Mouse (Mus musculus) ES-Bruce4 (cell line): ENCODE data around the gene Gm17349. TPM values are rescaled to one million over a fixed set of nuclear protein-coding genes. Genes with fewer than 3 reads are reported as not detected.
A peak's percentile ranks its signal among the peaks of the same experiment; 100 is the strongest.

Source experiments
- H3K27ac ChIP-seq: 2 replicates; pipeline ENCODE4 v1.5.1; 2012; ENCODE audit warnings: low read length, inconsistent platforms; ENCODE audit not compliant: insufficient read depth
- H3K27me3 ChIP-seq: 2 replicates; pipeline ENCODE4 v1.6.1; 2012; ENCODE audit warnings: mild to moderate bottlenecking, low read length, inconsistent platforms; ENCODE audit not compliant: control insufficient read depth, poor library complexity, insufficient read depth, severe bottlenecking
- H3K36me3 ChIP-seq: 2 replicates; pipeline ENCODE4 v1.6.1; 2012; ENCODE audit warnings: inconsistent platforms, mild to moderate bottlenecking, low read length, moderate library complexity; ENCODE audit not compliant: control insufficient read depth, poor library complexity, insufficient read depth, severe bottlenecking
- H3K4me1 ChIP-seq: one replicate; pipeline ENCODE4 v1.8.1; 2011; ENCODE audit warnings: low read length; ENCODE audit not compliant: control insufficient read depth, insufficient read depth
- H3K4me3 ChIP-seq: 2 replicates; pipeline ENCODE4 v1.5.1; 2011; ENCODE audit warnings: low read depth, mild to moderate bottlenecking, low read length
- H3K9ac ChIP-seq: 2 replicates; pipeline ENCODE4 v1.6.1; 2012; ENCODE audit warnings: low read depth, mild to moderate bottlenecking, inconsistent platforms; ENCODE audit not compliant: poor library complexity, severe bottlenecking
- H3K9me3 ChIP-seq: replicated peaks from 2 replicates; pipeline ENCODE4 v1.6.1; 2012; ENCODE audit warnings: mild to moderate bottlenecking, low read length, inconsistent platforms; ENCODE audit not compliant: control insufficient read depth, poor library complexity, insufficient read depth, severe bottlenecking
- CTCF ChIP-seq: IDR thresholded peaks from one replicate; pipeline ENCODE4 v1.8.1; 2011; ENCODE audit warnings: low read depth, low read length
- EP300 ChIP-seq: IDR thresholded peaks from 2 replicates; pipeline ENCODE4 v1.6.1; 2011; ENCODE audit warnings: low read depth, low read length; ENCODE audit not compliant: insufficient read depth
- POLR2A ChIP-seq: IDR thresholded peaks from one replicate; pipeline ENCODE4 v1.8.1; 2011; ENCODE audit warnings: low read length; ENCODE audit not compliant: insufficient read depth
- polyA plus RNA-seq: library from polyadenylated mRNA; stranded (reverse); fragments of >200 nt; gene quantifications from 2 replicates; pipeline ENCODE4 v1.2.4, GENCODE M21; 2011; ENCODE audit warnings: low read depth; ENCODE audit not compliant: missing spikeins, insufficient read depth, insufficient read length

Gm17349 gene
- polyA plus RNA-seq, 1 experiment, result not detected

DNA sequence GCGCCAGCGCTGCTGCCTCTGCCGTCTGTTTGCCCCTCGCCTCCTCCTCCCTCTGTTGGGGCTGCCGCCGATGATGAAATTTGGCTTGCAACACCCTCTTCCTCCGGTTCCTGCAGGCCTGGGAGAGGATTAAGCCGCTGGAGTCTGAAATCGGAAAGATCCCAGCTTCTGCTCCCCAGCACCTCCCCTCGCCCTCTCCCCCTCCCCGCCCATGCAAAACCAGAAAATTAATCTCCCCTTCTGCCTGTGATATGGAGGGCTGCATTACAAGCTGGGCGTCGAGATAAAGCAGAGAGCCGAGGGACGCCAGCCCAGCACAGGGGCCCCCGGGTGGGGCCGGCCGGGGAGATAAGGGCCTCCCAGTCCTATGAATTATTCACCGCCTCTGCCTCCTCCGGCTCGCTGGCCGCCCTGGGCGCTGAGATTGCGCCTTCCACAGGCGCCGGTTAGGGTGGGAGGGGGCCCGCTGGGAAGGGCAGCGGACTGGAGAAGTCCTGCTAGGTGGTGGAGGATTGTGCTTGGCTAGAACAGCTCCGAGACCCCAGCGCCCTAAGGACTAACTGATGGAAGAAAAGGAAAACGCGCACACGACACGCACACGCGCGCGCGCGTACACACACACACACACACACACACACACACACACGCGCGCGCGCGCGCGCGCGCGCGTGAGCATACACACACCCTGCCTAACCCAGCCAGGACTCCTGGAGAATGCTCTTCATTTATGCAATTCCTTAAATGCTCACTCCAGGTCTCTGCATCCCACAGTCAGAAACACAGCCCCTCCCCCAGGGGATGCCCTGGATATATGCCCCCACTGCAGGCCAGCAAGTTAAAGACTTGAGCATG is 40.5 kb downstream of the Gm17349 start:
- no peaks in the 10 kb centered on the region for H3K27me3 ChIP-seq
- no peaks in the 10 kb centered on the region for H3K9me3 ChIP-seq
- no peaks in the 10 kb centered on the region for H3K36me3 ChIP-seq
- H3K27ac ChIP-seq, result no peak overlapping the region
- TF ChIP-seq CTCF (no peak), EP300 (no peak), POLR2A (no peak)
- peak overlapping the region; percentile 40 for H3K4me3 ChIP-seq
- no peaks in the 10 kb centered on the region for H3K4me1 ChIP-seq
- H3K9ac ChIP-seq, result peak overlapping the region; percentile 45

- H3K27ac ChIP-seq, result no peak overlapping the region
- peak overlapping the region; percentile 45; the same call in 1 of the 2 replicates for H3K9ac ChIP-seq
- H3K4me3 ChIP-seq, result peak overlapping the region; percentile 40
Observed at GRCm38 (mm10) chr15:99663964-99664599, 41.2 kb downstream of the Gm17349 start.

DNA sequence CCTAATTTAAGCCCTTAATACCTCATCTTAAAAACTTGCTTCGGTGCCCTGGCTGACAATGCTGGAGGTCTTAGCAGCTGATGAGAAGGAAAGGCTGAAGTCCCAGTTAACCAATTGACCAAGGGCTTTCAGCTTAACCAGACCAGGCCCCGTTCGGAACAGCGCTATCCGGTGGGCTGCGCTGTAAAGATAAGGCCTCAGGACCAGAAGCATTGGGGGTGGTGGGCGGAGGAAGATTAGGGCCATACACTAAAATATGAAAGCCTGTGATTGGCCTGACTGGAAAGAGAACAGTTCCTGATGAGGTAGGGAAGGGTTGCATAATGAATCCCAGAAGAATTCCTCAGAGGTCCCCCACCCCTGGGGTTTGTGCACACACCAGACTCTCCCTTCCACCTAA is 42.9 kb downstream of the Gm17349 start:
- H3K4me3 ChIP-seq, result no peak overlapping the region
- H3K27me3 ChIP-seq, result no peaks in the 10 kb centered on the region
- H3K27ac ChIP-seq, result no peak overlapping the region
- H3K9ac ChIP-seq, result no peak overlapping the region
- H3K9me3 ChIP-seq, result no peaks in the 10 kb centered on the region
- peaks cover 7% of the 10 kb centered on the region for H3K4me1 ChIP-seq
- no peaks in the 10 kb centered on the region for H3K36me3 ChIP-seq
- no peak for TF ChIP-seq EP300
- no peak for TF ChIP-seq POLR2A
- no peak for TF ChIP-seq CTCF

More at GRCm38 (mm10) chr15:99663964-99664599, 41.2 kb downstream of the Gm17349 start:
- no peaks in the 10 kb centered on the region for H3K36me3 ChIP-seq
- no peaks in the 10 kb centered on the region for H3K27me3 ChIP-seq
- no peaks in the 10 kb centered on the region for H3K4me1 ChIP-seq
- no peaks in the 10 kb centered on the region for H3K9me3 ChIP-seq
- no peak for TF ChIP-seq CTCF
- no peak for TF ChIP-seq POLR2A
- no peak for TF ChIP-seq EP300

GRCm38 (mm10) chr15:99661121-99661830 is 44.0 kb downstream of the Gm17349 start:
- H3K4me3 ChIP-seq, result peak overlapping the region; percentile 30
- no peak overlapping the region for H3K27ac ChIP-seq
- H3K9me3 ChIP-seq, result no peaks in the 10 kb centered on the region
- peaks cover 7% of the 10 kb centered on the region for H3K4me1 ChIP-seq
- no peak overlapping the region for H3K9ac ChIP-seq
- no peaks in the 10 kb centered on the region for H3K36me3 ChIP-seq
- H3K27me3 ChIP-seq, result no peaks in the 10 kb centered on the region
- TF ChIP-seq POLR2A, result no peak
- no peak for TF ChIP-seq EP300
- TF ChIP-seq CTCF, result no peak

DNA sequence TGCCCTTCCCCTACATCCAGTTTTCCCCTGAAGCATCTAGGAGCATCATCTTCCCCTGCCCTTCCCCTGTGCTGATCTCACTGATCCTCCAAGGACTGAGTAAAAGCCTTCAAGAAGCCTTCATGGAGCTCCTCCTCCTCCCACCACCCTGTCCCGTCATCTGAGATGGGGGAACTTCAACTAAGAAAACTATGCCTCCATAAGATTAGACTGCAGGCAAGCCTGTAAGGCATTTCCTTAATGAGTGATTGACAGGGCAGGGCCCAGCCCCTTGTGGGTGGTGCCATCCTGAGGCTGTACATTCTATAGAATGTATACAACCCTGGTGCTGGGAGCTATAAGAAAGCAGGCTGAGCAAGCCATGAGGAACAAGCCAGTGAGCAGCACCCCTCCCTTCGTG is 46.9 kb downstream of the Gm17349 start:
- H3K27me3 ChIP-seq, result no peaks in the 10 kb centered on the region
- H3K36me3 ChIP-seq, result no peaks in the 10 kb centered on the region

More for the DNA sequence above, 46.9 kb downstream of the Gm17349 start:
- H3K9ac ChIP-seq, result no peak overlapping the region
- no peaks in the 10 kb centered on the region for H3K9me3 ChIP-seq
- H3K4me1 ChIP-seq, result peaks cover 7% of the 10 kb centered on the region
- no peak overlapping the region for H3K27ac ChIP-seq
- TF ChIP-seq POLR2A (no peak), EP300 (no peak), CTCF (no peak)
- no peak overlapping the region for H3K4me3 ChIP-seq
